Mouse (Mus musculus) forebrain, embryonic 11.5 days (tissue): ENCODE measurements around the gene Ccdc144b. TPM values are rescaled to one million over a fixed set of nuclear protein-coding genes. Genes with fewer than 3 reads are reported as not detected.
A peak's percentile ranks its signal among the peaks of the same experiment; 100 is the strongest.

Source experiments
- ATAC-seq: fragments of 200-750 bp; cut with Nextera tagmentation; replicated peaks from 2 replicates; pipeline ENCODE4 v1.8.0; 2017; ENCODE audit warnings: moderate TSS enrichment; ENCODE audit not compliant: low FRiP score
- DNase-seq: peaks from one replicate; pipeline ENCODE4 v3.0.0-alpha.2; 2017; ENCODE audit warnings: low spot score
- H3K27ac ChIP-seq: fragments of 300-500 bp; sonication (generic); 2 replicates; pipeline ENCODE4 v1.5.1; 2014; ENCODE audit warnings: low read depth, low read length
- H3K27me3 ChIP-seq: fragments of 300-500 bp; sonication (generic); 2 replicates; pipeline ENCODE4 v1.6.1; 2014; ENCODE audit warnings: mild to moderate bottlenecking, low read length, mixed read lengths; ENCODE audit not compliant: control insufficient read depth, insufficient read depth
- H3K36me3 ChIP-seq: fragments of 300-500 bp; sonication (generic); 2 replicates; pipeline ENCODE4 v1.6.1; 2014; ENCODE audit warnings: mild to moderate bottlenecking, low read length, moderate library complexity, mixed read lengths; ENCODE audit not compliant: control insufficient read depth, insufficient read depth
- H3K4me1 ChIP-seq: fragments of 300-500 bp; sonication (generic); replicated peaks from 2 replicates; pipeline ENCODE4 v1.6.1; 2014; ENCODE audit warnings: low read length, mixed read lengths; ENCODE audit not compliant: control insufficient read depth, insufficient read depth
- H3K4me2 ChIP-seq: fragments of 300-500 bp; sonication (generic); 2 replicates; pipeline ENCODE4 v1.6.1; 2014; ENCODE audit warnings: low read depth, mild to moderate bottlenecking, low read length, moderate library complexity, mixed read lengths; ENCODE audit not compliant: severe bottlenecking
- H3K4me3 ChIP-seq: fragments of 300-500 bp; sonication (generic); 2 replicates; pipeline ENCODE4 v1.5.1; 2014; ENCODE audit warnings: low read depth, low read length
- H3K9ac ChIP-seq: fragments of 300-500 bp; sonication (generic); 2 replicates; pipeline ENCODE4 v1.6.1; 2014; ENCODE audit warnings: low read length
- H3K9me3 ChIP-seq: fragments of 300-500 bp; sonication (generic); 2 replicates; pipeline ENCODE4 v1.6.1; 2016; ENCODE audit warnings: low read length, mixed read lengths; ENCODE audit not compliant: control insufficient read depth
- WGBS: fragments of 180-500 bp; shearing (Covaris S2); extraction: QIAGEN DNeasy Blood & Tissue Kit; methylation state at CpG from one replicate; pipeline ENCODE4 v1.1.7; 2014; 5-methylcytosine and 5-hydroxymethylcytosine counted together
- polyA plus RNA-seq: library from polyadenylated mRNA; unstranded; fragments of >200 nt; fragmentation: Nextera tagmentation; extraction: Ambion mirVana; gene quantifications from 2 replicates; pipeline ENCODE4 v1.2.1, GENCODE M21; 2014

The Ccdc144b gene
- polyA plus RNA-seq, 1 experiment from 2014 or later = not detected

- Histone ChIP-seq H3K4me3 (no peak overlapping the region), H3K36me3 (no peaks in the 10 kb centered on the region), H3K4me2 (no peak overlapping the region), H3K4me1 (no peaks in the 10 kb centered on the region), H3K27me3 (no peaks in the 10 kb centered on the region), H3K9me3 (no peaks in the 10 kb centered on the region), H3K27ac (no peak overlapping the region), H3K9ac (no peak overlapping the region)
- DNase-seq = peak; percentile 63
- no peak for ATAC-seq
- WGBS = 31% methylated on average over 8 of the region's 8 CpGs
Measured at GRCm38 (mm10) chr3:36060096-36060850, 6.9 kb upstream of the Ccdc144b start.

DNA sequence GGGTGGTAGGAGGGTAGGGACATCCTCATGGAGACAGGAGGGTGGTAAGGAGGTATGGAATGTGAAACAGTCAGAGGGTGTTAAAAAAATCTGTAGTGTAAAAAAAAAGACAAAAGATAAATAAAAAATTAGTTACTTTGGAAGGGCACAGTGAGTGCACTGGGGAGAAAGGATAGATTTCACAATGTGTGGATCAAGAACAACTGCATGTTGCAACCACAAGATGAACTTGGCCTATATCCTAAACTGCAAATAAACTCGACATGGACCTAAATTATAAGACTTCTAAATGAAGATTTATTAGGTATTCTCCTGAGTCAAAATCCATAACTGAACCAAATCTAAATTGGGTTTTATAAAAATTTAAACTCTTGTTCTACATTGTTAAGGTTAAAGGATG is 4.2 kb downstream of the Ccdc144b start:
- Histone ChIP-seq H3K9ac (no peak overlapping the region), H3K4me3 (no peak overlapping the region), H3K27ac (no peak overlapping the region), H3K27me3 (no peaks in the 10 kb centered on the region), H3K4me1 (no peaks in the 10 kb centered on the region), H3K4me2 (no peak overlapping the region), H3K36me3 (no peaks in the 10 kb centered on the region), H3K9me3 (no peaks in the 10 kb centered on the region)
- ATAC-seq (no peak), DNase-seq (no peak)
- WGBS = 69% methylated on average over 1 of the region's 1 CpGs

DNA sequence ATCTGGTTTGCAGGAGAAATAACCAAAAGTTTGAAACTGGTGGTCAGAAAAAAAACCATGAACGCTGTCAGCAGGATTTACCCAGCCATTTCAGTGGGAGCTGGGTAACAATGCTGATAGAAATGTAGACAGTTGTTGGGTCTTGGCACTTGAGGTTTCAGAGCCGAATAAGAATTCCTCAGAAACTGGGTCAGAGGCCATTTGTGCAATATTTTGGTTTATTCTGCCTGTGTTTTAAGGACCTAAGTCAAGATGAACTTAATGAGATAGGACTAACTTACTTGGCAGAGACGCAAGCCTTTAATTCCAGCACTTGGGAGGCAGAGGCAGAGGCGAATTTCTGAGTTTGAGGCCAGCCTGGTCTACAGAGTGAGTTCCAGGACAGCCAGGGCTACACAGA is 8.3 kb downstream of the Ccdc144b start:
- Histone ChIP-seq H3K9me3 (no peaks in the 10 kb centered on the region), H3K27me3 (no peaks in the 10 kb centered on the region), H3K36me3 (no peaks in the 10 kb centered on the region), H3K4me1 (no peaks in the 10 kb centered on the region), H3K4me3 (no peak overlapping the region), H3K9ac (no peak overlapping the region), H3K27ac (no peak overlapping the region), H3K4me2 (no peak overlapping the region)
- DNase-seq = no peak
- ATAC-seq = no peak
- WGBS = 82% methylated on average over 4 of the region's 4 CpGs

GRCm38 (mm10) chr3:36044520-36044919 is 8.8 kb downstream of the Ccdc144b start:
- no peak overlapping the region for H3K9ac ChIP-seq
- no peak for ATAC-seq

GRCm38 (mm10) chr3:36031740-36032510 is 21.4 kb downstream of the Ccdc144b start:
- no peak overlapping the region for H3K27ac ChIP-seq
- no peaks in the 10 kb centered on the region for H3K4me1 ChIP-seq
- 83% methylated on average over 6 of the region's 6 CpGs for WGBS
- no peak overlapping the region for H3K4me3 ChIP-seq
- no peak overlapping the region for H3K9ac ChIP-seq
- DNase-seq = no peak
- H3K9me3 ChIP-seq = no peaks in the 10 kb centered on the region
- no peak for ATAC-seq
- no peak overlapping the region for H3K4me2 ChIP-seq
- no peaks in the 10 kb centered on the region for H3K27me3 ChIP-seq
- H3K36me3 ChIP-seq = no peaks in the 10 kb centered on the region

More at GRCm38 (mm10) chr3:36044520-36044919, 8.8 kb downstream of the Ccdc144b start:
- no peaks in the 10 kb centered on the region for H3K36me3 ChIP-seq
- DNase-seq = no peak
- no peak overlapping the region for H3K4me2 ChIP-seq
- no peak overlapping the region for H3K4me3 ChIP-seq
- H3K27me3 ChIP-seq = no peaks in the 10 kb centered on the region
- no peaks in the 10 kb centered on the region for H3K9me3 ChIP-seq
- H3K27ac ChIP-seq = no peak overlapping the region
- H3K4me1 ChIP-seq = no peaks in the 10 kb centered on the region

DNA sequence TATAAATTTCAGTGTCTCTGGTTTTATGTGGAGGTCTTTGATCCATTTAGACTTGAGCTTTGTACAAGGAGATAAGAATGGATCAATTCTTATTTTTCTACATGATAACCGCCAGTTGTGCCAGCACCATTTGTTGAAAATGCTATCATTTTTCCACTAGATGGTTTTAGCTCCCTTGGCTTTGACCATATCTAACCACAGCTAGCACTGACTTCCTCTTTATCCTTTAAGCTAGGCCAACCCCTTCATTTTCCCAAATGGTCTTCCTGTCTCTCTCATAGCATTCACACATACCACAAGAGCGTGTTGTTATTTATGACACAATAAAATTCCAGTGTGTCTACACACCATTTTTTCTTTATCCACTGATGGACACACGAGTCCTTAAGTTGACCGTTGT is 23.4 kb downstream of the Ccdc144b start:
- Histone ChIP-seq H3K9ac (no peak overlapping the region), H3K27ac (no peak overlapping the region), H3K4me1 (no peaks in the 10 kb centered on the region), H3K9me3 (no peaks in the 10 kb centered on the region), H3K4me2 (no peak overlapping the region), H3K27me3 (no peaks in the 10 kb centered on the region), H3K4me3 (no peak overlapping the region), H3K36me3 (no peaks in the 10 kb centered on the region)
- DNase-seq (no peak), ATAC-seq (no peak)
- WGBS = 89% methylated on average over 4 of the region's 4 CpGs

GRCm38 (mm10) chr3:36025732-36026131 is 27.6 kb downstream of the Ccdc144b start:
- Histone ChIP-seq H3K4me1 (no peaks in the 10 kb centered on the region), H3K36me3 (no peaks in the 10 kb centered on the region), H3K9me3 (no peaks in the 10 kb centered on the region), H3K4me3 (no peak overlapping the region), H3K9ac (no peak overlapping the region), H3K27ac (no peak overlapping the region), H3K4me2 (no peak overlapping the region), H3K27me3 (no peaks in the 10 kb centered on the region)
- DNase-seq = no peak
- 78% methylated on average over 6 of the region's 6 CpGs for WGBS
- ATAC-seq = no peak

DNA sequence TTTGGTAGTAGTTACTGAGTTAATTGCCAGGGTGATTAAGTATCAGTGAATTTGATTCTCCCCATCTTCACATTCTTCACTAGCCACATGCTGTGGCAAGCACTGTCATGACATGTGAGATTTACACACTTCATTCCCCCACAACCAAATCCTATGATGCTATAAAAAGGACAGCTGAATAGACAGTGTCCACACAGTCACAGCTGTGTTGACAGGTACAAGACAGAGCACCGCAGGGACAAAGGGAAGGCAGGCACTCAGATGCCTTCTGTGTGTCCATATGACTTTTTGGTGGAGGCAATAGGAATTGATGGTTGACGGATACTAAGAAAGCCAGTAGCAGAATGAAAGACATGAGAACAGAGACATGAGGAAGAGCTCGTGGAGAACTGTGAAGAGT is 42.1 kb downstream of the Ccdc144b start:
- H3K9ac ChIP-seq = no peak overlapping the region
- H3K27ac ChIP-seq = no peak overlapping the region
- H3K36me3 ChIP-seq = no peaks in the 10 kb centered on the region
- ATAC-seq (no peak), DNase-seq (no peak)
- no peaks in the 10 kb centered on the region for H3K27me3 ChIP-seq
- H3K4me1 ChIP-seq = no peaks in the 10 kb centered on the region
- no peak overlapping the region for H3K4me3 ChIP-seq
- H3K4me2 ChIP-seq = no peak overlapping the region
- 75% methylated on average over 3 of the region's 3 CpGs for WGBS
- H3K9me3 ChIP-seq = no peaks in the 10 kb centered on the region
